Mouse (Mus musculus): ENCODE measurements at regions not wholly inside any gene's neighbourhood (a gene's known extent, or its start where the extent isn't known, plus 50 kb on each side); places are given as distances from the start of the nearest gene placed in this dataset.

- DNase-seq: no peak
Measured at GRCm38 (mm10) chr16:80196302-80196701, 1004.2 kb upstream of the Ncam2 start.

- no peak for DNase-seq
Measured at GRCm38 (mm10) chr16:80202811-80203210, 997.7 kb upstream of the Ncam2 start.

GRCm38 (mm10) chr16:80212769-80213168 lies 987.7 kb upstream of the Ncam2 start:
- peak; percentile 81 to 82 for DNase-seq

GRCm38 (mm10) chr16:80255441-80255840 lies 945.1 kb upstream of the Ncam2 start:
- peak in 1 of 2 experiments; percentile 2 for DNase-seq

- DNase-seq: peak; percentile 79 to 88
Measured at GRCm38 (mm10) chr16:80266151-80266617, 934.3 kb upstream of the Ncam2 start.

GRCm38 (mm10) chr16:80272291-80273123 lies 928.0 kb upstream of the Ncam2 start:
- peak; percentile 21 to 26 for DNase-seq
